24 mouse cellular contexts compared by ENCODE assay signal in genomic region chr16:9678750-9679149, GRCm38 (mm10).
"Had no signal": no experiment of that assay in that cellular context is flagged by ENCODE, and none has a peak within 500 bp of the region (broad histone marks: within the 10 kb centered on the region; RNA-seq: fewer than 3 reads in every experiment).

No protein-coding gene starts in this region.

- H3K4me2 ChIP-seq: limb, embryonic 13.5 days; liver, embryonic 12.5 days; liver, embryonic 15.5 days; lung, embryonic 15.5 days; midbrain, embryonic 12.5 days; neural tube, embryonic 15.5 days had no signal

- H3K4me1 ChIP-seq: limb, embryonic 10.5 days; limb, embryonic 13.5 days; liver, embryonic 12.5 days; lung, embryonic 15.5 days; megakaryocyte, embryonic 14.5 days had no signal

- H3K9ac ChIP-seq: limb, embryonic 13.5 days; liver, embryonic 12.5 days; liver, embryonic 15.5 days; lung, embryonic 15.5 days; midbrain, embryonic 12.5 days; neural tube, embryonic 15.5 days had no signal

- H3K9me3 ChIP-seq: limb, embryonic 10.5 days; limb, embryonic 13.5 days; liver, embryonic 12.5 days; liver, embryonic 15.5 days; lung, embryonic 15.5 days; midbrain, embryonic 12.5 days; neural tube, embryonic 15.5 days had no signal

- ATAC-seq: liver, embryonic 12.5 days had no signal

- H3K4me3 ChIP-seq: limb, embryonic 10.5 days; limb, embryonic 13.5 days; liver, embryonic 12.5 days; liver, embryonic 15.5 days; lung, embryonic 15.5 days; megakaryocyte, embryonic 14.5 days; midbrain, embryonic 12.5 days; myocyte; neural tube, embryonic 15.5 days had no signal

- H3K27ac ChIP-seq: limb, embryonic 10.5 days; limb, embryonic 13.5 days; liver, embryonic 12.5 days; liver, embryonic 15.5 days; lung, embryonic 15.5 days; midbrain, embryonic 12.5 days; neural tube, embryonic 15.5 days; stomach, postnatal 0 days had no signal

- H3K36me3 ChIP-seq: limb, embryonic 10.5 days; limb, embryonic 13.5 days; liver, embryonic 12.5 days; liver, embryonic 15.5 days; lung, embryonic 15.5 days; midbrain, embryonic 12.5 days; neural tube, embryonic 15.5 days had no signal

- DNase-seq: kidney, adult 18-20 months; kidney, adult 9 months; kidney, postnatal 14 days; kidney, postnatal 4 days; layer of hippocampus, adult 9-11 months; layer of hippocampus, postnatal 36 days; liver; lung, adult 18-20 months; lung, postnatal 10 days; lung, postnatal 36 days; right cerebral cortex, adult 18-20 months; right cerebral cortex, postnatal 14 days; right cerebral cortex, postnatal 4 days; thymus, postnatal 25 days had no signal

- H3K27me3 ChIP-seq: limb, embryonic 13.5 days; liver, embryonic 12.5 days; liver, embryonic 15.5 days; lung, embryonic 15.5 days; megakaryocyte, embryonic 14.5 days; midbrain, embryonic 12.5 days; neural tube, embryonic 15.5 days had no signal
